Mouse (Mus musculus) kidney, postnatal 36 days (tissue): ENCODE results near the gene Hist1h4f.
"Not testable (repeated sequence)": the region's sequence is repeated elsewhere in the genome, so short reads cannot be mapped to it uniquely, and the experiment has no call there.

Experiments
- DNase-seq, 2 experiments: peaks; one replicate each; pipeline ENCODE4 v3.0.0; 2021 to 2022; ENCODE audit warnings: mixed read lengths in 2 of 2

Gene Hist1h4f

GRCm38 (mm10) chr13:23575864-23576313 lies 24.4 kb upstream of the Hist1h4f start:
- not testable (repeated sequence) for DNase-seq

- DNase-seq, result peak in 1 of 2 experiments; percentile 42
Measured at GRCm38 (mm10) chr13:23575271-23575851, 23.9 kb upstream of the Hist1h4f start, which contains the start of gene Hist1h3d. TSS of gene Hist1h3d (plus strand) at chr13:23575763.

GRCm38 (mm10) chr13:23574546-23575170 lies 23.2 kb upstream of the Hist1h4f start:
- DNase-seq, result not testable (repeated sequence)

DNA sequence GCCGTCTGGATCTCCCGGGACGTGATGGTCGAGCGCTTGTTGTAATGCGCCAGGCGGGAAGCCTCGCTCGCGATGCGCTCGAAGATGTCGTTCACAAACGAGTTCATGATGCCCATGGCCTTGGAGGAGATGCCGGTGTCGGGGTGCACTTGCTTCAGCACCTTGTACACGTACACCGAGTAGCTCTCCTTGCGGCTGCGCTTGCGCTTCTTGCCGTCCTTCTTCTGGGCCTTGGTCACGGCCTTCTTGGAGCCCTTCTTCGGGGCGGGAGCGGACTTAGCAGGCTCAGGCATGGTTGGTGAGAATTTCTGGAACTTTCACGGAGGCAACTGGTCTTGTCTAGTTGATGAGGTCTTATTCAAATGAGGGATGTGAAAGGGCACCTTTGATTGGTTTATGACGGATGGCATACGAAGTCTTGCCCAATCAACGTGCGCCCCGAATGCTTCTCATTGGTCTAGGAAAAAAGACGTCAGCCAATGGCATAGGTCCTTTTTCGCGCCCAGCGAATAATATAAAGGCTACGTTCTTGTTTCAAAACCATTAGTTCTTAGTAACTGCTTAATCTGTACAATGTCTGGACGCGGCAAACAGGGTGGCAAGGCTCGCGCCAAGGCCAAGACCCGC lies 22.6 kb upstream of the Hist1h4f start, which contains the start of the genes Hist1h2bf and Hist1h2ad:
TSS of gene Hist1h2bf (minus strand) at position 299 of the 627 bp plus-strand sequence.
TSS of gene Hist1h2ad (plus strand) at position 484 of the 627 bp plus-strand sequence.
- DNase-seq, result peak; percentile 82 to 90

DNA sequence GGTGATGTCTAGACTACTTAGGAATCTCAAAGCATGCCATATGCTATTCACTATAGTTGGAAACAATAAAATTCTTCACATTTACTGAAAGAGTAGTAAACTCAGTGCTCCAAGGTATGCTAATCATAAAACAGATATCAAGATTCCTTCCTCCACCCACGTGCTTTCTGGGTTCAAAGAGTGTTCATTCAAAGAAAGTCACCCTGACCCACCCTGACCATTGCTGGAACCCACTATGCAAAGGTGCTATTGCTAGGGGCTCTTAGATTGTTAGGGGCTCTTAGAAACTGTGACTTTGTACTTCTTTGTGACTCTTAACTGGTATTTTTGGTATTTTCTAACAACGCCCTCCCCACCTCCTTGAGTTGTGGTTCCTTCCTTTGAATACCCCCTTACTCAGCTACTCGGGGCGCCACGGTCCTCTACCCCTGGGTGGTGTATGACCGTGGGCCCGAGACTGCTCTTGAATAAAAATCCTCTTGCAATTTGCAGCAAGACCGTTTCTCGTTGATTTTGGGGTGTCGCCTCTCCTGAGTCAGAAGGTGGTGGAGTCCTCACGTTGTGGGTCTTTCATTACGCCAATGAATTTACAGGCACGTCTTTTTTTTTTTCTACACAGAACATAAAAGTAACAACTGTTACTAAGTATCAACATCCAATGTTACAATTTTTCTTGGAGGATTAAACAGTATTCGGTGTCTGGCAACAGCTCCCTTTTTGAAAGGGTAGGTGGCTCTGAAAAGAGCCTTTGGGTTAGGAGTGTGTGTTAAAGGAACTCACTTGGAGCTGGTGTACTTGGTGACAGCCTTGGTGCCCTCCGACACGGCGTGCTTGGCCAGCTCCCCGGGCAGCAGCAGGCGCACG lies 21.8 kb upstream of the Hist1h4f start:
- not testable (repeated sequence) for DNase-seq

DNA sequence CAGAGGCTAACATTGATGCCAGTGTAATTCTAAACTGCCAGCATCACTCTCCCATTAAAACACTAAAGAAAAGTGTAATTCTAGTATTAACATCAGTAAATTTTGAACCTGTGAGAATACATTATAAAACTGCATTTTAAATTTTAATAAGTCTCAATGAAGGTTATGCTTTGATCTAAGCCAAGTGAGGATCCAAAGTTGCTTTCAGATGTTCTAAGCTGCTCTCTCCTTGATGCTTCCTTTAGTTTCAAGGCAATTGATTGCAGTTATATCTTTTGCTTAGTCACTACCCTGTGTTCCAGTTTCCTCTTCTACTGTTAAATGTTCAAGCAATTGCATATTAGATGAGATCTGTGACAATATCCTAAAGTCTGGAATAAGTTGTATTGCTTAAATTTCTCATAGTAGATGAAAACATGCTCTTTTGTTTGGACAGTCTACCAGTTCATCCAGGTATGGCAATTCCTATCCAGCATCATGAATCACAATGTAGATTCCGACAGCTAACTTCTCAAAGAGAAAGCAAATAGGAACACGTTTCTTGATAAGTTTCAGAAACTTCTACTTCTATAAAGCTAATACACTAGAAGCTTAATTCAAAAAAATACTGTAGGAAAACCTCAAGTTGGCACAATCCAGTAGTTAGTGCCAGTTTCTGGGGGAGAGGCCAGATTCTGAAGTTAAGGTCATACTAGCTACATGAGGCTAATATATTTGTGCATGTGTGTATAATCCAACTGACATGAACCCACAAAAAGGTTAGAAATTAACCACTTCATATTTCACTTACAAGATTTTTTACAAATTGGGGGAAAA lies 21.0 kb upstream of the Hist1h4f start:
- no peak for DNase-seq

DNA sequence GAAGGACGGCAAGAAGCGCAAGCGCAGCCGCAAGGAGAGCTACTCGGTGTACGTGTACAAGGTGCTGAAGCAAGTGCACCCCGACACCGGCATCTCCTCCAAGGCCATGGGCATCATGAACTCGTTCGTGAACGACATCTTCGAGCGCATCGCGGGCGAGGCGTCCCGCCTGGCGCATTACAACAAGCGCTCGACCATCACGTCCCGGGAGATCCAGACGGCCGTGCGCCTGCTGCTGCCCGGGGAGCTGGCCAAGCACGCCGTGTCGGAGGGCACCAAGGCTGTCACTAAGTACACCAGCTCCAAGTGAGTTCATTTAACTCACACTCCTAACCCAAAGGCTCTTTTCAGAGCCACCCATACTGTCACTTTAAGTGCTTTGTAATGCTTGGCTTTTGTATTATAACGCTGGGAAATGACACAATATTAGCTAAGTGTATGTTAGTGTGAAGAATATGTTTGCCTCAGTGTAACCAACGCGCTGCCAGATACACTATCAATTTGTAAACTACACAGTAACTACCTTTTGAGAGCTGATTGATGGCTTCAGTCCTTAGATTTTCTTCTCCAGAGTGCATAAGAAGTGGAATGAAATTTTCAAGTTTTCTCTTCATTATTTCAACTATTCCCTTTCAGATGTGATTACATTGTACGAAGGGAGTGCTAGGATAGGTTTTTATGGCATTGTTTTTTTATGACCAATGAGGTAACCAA lies 20.2 kb upstream of the Hist1h4f start:
- DNase-seq, result not testable (repeated sequence)

DNA sequence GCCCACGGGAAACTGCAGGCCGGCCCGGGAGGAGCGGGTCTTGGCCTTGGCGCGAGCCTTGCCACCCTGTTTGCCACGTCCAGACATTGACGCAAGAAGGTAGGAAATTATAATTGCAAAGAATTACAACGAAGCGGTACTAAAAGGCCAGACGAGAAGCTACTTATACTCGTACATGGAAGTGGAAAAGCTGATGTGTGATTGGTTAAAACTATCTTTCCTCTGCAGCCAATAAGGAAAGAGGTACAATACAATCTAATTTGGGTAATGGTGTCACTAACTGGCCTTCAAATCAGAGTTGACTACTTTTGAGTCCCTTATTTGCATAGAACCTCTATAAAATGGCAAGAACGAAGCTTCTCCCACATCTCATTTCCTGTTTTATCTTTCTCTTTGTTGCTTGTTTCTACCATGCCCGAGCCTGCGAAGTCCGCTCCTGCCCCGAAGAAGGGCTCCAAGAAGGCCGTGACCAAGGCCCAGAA lies 19.6 kb upstream of the Hist1h4f start, which contains the start of the genes Hist1h2ae and Hist1h2bg:
TSS of gene Hist1h2ae (minus strand) at position 199 of the 482 bp plus-strand sequence.
TSS of gene Hist1h2bg (plus strand) at position 375 of the 482 bp plus-strand sequence.
- peak; percentile 46 to 85 for DNase-seq

DNA sequence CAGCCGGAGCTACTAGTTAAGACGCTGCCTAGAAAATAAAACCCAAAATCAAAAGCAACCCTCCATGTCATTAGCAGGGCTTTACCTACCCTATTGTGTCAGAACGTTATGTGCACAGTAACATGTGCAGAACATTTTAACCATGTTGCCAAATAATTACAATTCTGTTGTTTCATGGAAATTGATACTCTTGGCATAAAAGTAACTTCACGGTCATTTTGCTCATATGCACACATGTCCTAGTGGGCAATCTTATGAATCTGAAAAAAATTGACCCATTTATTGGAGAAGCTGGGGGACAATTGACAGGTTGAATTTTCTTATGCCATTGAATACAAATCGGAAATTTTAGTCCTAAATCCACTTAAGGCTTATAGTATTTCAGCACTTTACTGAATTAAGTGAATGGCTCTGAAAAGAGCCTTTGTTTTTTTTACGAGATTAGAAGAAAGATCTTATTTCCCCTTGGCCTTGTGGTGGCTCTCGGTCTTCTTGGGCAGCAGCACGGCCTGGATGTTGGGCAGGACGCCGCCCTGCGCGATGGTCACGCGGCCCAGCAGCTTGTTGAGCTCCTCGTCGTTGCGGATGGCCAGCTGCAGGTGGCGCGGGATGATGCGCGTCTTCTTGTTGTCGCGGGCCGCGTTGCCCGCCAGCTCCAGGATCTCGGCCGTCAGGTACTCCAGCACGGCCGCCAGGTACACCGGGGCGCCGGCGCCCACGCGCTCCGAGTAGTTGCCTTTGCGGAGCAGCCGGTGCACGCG lies 19.0 kb upstream of the Hist1h4f start:
- not testable (repeated sequence) for DNase-seq

GRCm38 (mm10) chr13:23564482-23564881 lies 13.0 kb upstream of the Hist1h4f start:
- no peak for DNase-seq

DNA sequence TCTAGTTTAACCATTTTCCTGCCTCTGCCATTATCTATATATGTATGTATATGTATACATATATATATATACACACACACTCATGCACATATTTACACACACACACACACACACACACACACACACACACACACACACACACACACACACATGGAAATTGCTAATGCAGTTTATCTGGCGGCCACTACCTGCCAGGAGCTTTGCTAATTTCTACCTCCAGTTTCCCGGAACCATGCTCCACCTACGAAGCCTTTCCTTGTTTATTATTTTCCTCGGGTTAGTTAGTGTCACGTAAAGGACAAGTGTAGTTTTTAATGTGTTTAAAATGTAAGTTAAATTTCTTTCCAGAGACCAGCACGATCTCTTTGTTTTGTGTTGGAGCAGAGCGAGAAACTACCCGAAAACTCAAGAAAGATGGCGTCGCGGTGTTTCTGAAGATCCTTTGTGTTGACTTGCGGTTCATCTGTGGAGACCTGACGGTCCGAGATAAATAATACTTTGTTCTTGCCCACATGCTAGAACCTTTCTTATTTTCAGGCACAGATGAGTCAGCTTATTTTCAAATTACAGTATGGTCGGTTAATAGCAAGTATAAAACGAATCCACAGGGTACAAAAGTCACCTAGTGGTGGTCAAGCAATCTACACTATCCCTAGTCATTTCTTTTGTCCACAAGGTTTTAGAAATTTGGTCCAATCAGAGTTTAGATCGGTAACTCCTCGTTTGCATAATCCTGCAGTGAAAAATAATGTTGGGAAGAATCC lies 11.4 kb upstream of the Hist1h4f start:
- peak; percentile 36 to 53 for DNase-seq

DNA sequence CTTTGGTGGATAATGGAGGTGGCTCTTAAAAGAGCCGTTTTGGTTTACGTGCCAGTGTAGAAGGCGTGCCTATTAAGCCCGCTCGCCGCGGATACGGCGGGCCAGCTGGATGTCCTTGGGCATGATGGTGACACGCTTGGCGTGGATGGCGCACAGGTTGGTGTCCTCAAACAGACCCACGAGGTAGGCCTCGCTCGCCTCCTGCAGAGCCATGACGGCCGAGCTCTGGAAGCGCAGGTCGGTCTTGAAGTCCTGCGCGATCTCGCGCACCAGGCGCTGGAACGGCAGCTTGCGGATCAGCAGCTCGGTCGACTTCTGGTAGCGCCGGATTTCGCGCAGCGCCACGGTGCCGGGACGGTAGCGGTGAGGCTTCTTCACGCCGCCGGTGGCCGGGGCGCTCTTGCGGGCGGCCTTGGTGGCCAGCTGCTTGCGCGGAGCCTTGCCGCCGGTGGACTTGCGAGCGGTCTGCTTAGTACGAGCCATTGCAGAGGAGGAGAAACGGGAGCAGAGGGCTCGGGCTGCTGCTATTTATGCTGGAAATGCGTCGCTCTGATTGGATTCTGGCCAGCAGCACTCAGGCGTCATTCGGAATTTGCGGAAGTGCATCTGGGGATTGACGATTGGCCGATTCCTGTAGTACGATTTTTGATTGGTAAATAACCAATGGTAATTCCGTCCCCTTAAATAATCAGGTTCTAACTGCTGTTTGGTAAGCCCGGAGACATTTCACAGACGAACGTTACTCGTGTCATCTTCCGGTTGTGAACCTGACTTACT lies 10.6 kb upstream of the Hist1h4f start, which contains the start of gene Hist1h3e:
TSS of gene Hist1h3e (minus strand) at position 487 of the 777 bp plus-strand sequence.
- DNase-seq, result peak; percentile 92 to 95

DNA sequence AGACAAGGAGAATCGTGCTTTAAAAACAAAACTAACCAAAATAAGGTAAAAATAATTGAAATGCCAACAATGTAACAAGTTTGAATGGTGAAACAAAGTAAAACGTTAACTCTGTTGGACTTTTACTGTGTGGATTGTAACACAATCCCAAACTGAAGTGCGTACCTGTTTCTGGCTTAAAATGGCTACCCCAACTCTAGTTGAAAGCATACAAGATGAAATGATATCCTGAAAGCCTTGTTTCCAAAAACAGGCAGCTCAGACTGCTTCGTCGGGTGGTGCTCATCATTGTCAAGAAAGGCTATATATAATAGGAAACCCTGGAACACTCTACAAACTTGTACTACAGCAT lies 10.1 kb upstream of the Hist1h4f start:
- not testable (repeated sequence) for DNase-seq

DNA sequence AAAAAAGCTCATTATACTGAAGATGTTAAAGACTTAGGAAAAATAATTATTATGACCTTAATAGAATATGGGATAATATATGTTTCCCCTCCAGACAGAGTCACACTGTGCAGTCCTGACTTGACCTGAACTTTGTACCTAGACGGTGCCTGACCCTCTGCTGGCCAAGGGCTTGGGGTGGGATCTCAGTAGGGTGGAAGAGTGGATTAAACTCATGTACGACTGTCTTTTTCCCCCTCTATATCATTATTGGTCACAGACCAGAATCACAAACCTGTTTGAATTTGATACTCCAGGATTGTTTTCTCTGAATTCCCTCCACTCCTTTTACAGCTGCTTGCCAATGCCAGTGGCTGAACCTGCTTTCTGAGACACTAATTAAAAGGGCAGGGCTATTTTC lies 9.3 kb upstream of the Hist1h4f start:
- DNase-seq, result not testable (repeated sequence)

DNA sequence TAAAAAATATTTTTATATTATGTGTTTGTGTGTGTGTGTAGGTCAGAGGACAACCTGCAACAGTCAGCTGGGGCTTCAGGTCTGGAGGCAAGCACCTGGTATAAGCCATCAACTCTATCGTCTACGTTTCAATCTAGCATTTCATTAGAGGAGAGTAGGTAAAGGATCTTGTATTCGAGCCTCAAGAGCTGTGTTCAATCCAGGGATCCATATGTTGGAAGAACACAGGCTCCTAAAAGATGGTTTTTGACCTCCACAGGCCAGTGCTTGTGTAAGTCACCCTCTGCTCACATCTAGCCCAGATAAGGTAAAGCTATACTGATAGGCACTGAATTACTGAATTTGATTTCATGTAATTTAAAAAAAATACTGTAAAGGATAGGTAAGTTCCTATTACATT lies 5.5 kb upstream of the Hist1h4f start:
- no peak for DNase-seq

DNA sequence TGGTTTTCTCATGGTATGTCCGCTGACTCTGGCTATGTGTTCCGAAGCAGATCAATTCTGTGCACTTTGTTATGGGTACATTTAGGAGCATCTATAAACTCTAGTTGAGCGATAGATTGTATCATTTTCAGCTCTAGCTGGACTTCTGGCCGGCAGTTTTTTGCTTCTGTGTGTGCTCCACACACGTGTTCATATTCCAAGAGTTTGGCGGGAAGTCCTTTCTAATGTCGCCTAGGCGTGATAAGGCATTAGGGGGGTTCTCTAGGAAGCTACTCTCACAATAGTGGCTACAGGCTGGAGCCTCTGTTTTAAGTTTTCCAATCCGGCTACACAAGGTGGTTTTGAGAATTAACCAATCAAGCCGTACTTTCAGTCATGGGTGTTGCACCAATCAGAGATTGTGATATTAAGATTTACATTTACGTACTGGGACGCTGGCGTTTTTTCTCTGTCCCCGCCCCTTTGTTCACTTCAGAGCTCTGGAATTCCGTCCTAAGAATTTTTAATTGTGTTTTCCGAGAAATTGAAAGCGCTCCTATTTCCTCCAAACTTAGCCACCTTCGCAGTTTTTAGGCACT lies 4.5 kb upstream of the Hist1h4f start:
- peak; percentile 75 to 89 for DNase-seq

DNA sequence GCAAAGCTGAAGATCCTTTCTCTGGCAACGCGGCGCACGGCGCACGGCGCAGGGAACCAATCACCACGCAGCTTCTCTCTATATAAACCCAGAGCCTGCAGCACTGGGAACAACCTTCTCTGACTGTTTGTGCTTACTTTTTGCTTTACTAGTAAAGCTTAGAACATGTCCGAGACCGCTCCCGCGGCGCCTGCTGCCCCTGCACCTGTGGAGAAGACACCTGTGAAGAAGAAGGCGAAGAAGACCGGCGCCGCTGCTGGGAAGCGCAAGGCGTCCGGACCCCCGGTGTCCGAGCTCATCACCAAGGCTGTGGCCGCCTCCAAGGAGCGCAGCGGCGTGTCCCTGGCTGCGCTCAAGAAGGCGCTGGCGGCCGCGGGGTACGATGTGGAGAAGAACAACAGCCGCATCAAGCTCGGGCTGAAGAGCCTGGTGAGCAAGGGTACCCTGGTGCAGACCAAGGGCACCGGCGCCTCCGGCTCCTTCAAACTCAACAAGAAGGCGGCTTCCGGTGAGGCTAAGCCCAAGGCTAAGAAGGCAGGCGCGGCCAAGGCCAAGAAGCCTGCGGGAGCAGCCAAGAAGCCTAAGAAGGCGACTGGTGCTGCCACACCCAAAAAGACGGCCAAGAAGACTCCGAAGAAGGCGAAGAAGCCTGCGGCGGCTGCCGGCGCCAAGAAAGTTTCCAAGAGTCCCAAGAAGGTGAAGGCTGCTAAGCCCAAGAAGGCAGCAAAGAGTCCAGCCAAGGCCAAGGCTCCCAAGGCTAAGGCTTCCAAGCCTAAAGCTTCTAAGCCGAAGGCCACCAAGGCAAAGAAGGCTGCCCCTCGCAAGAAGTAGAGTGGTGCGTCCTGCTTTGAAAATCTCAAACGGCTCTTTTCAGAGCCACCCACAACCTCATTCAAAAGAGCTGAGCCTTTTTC lies 3.7 kb upstream of the Hist1h4f start:
- DNase-seq, result peak; percentile 70 to 75
